In genomic region chr8:88118456-88119036, GRCm38 (mm10) we compare ENCODE assay signal across 8 mouse cellular contexts. TPM values are rescaled to one million over a fixed set of nuclear protein-coding genes. Genes with fewer than 3 reads are reported as not detected.
DNase-seq lines count a peak whose midpoint lies in the region; ATAC-seq and TF ChIP-seq lines count a peak whose summit lies in the region.

Gene Cnep1r1, plus strand, starts transcription at chr8:88118769.

- H3K27me3 ChIP-seq in E14TG2a.4 (ENCODE audit: insufficient read depth, low read length) = no peaks in the 10 kb centered on the region
- H3K27me3 ChIP-seq in forebrain, embryonic 12.5 days = no peaks in the 10 kb centered on the region
- no peaks in the 10 kb centered on the region for H3K27me3 ChIP-seq in heart, postnatal 0 days (ENCODE audit: control insufficient read depth, insufficient read depth, low read length)
- no peaks in the 10 kb centered on the region; the same call in 1 of the 2 replicates for H3K27me3 ChIP-seq in liver, embryonic 16.5 days (ENCODE audit: control insufficient read depth, insufficient read depth, low read depth, low read length)
- no peaks in the 10 kb centered on the region for H3K27me3 ChIP-seq in neural tube, embryonic 13.5 days
- no peaks in the 10 kb centered on the region for H3K27me3 ChIP-seq in testis, adult 2 months (ENCODE audit: control insufficient read depth, insufficient read depth, low read length)

- H3K9ac ChIP-seq in forebrain, embryonic 12.5 days = peak within 1 kb of the TSS; percentile 92
- peak within 1 kb of the TSS; percentile 78 for H3K9ac ChIP-seq in heart, postnatal 0 days (replicated peaks; ENCODE audit: low read depth, low read length)
- peak within 1 kb of the TSS; percentile 96 for H3K9ac ChIP-seq in liver, embryonic 16.5 days (ENCODE audit: low read depth, low read length)
- H3K9ac ChIP-seq in neural tube, embryonic 13.5 days = peak within 1 kb of the TSS; percentile 86

- peaks cover 13% of the 10 kb centered on the region for H3K36me3 ChIP-seq in E14TG2a.4 (ENCODE audit: insufficient read depth, low read length)
- peaks cover 23% of the 10 kb centered on the region for H3K36me3 ChIP-seq in forebrain, embryonic 12.5 days (replicated peaks)
- peaks cover 10% of the 10 kb centered on the region for H3K36me3 ChIP-seq in heart, postnatal 0 days (replicated peaks; ENCODE audit: control insufficient read depth, insufficient read depth, low read length)
- peaks cover 10% of the 10 kb centered on the region for H3K36me3 ChIP-seq in liver, embryonic 16.5 days (ENCODE audit: control insufficient read depth, insufficient read depth)
- peaks cover 19% of the 10 kb centered on the region for H3K36me3 ChIP-seq in neural tube, embryonic 13.5 days
- H3K36me3 ChIP-seq in testis, adult 2 months (ENCODE audit: control insufficient read depth, insufficient read depth, low read length) = peaks cover 2% of the 10 kb centered on the region; the same call in 1 of the 2 replicates

- peak; percentile 54 for TF ChIP-seq CTCF in E14TG2a.4 (conservative IDR thresholded peaks at IDR 0.05; ENCODE audit: low read length)
- peak; percentile 67 for TF ChIP-seq CTCF in heart, postnatal 0 days (IDR thresholded peaks at IDR 0.05; ENCODE audit: low read depth)
- peak; percentile 48; the same call in 1 of the 2 replicates for TF ChIP-seq CTCF in testis, adult 2 months (IDR thresholded peaks at IDR 0.05; ENCODE audit: control insufficient read depth, insufficient read depth, insufficient replicate concordance, low read depth, low read length)

- peak within 1 kb of the TSS; percentile 78 for H3K27ac ChIP-seq in forebrain, embryonic 12.5 days
- H3K27ac ChIP-seq in heart, postnatal 0 days (ENCODE audit: low read depth) = peak within 1 kb of the TSS; percentile 82
- peak within 1 kb of the TSS; percentile 96 for H3K27ac ChIP-seq in liver, embryonic 16.5 days (ENCODE audit: low read length)
- peak within 1 kb of the TSS; percentile 76 for H3K27ac ChIP-seq in neural tube, embryonic 13.5 days (replicated peaks)
- peak within 1 kb of the TSS; percentile 95 for H3K27ac ChIP-seq in testis, adult 2 months (ENCODE audit: control insufficient read depth, insufficient read depth, low read depth, low read length)

- TF ChIP-seq POLR2A in testis, adult 2 months (IDR thresholded peaks at IDR 0.05; ENCODE audit: control insufficient read depth, low read depth, low read length) = peak; percentile 87

- peak; percentile 99 for DNase-seq in c-Kit-positive CD71-positive TER-119-positive erythroid progenitor cells, embryonic 14.5 days (ENCODE audit: low spot score)
- peak; percentile 97 for DNase-seq in heart, postnatal 0 days (ENCODE audit: low spot score)
- peak; percentile 93 to 95 for DNase-seq in kidney, postnatal 4 days

- ATAC-seq in forebrain, embryonic 12.5 days (ENCODE audit: low FRiP score) = peak; percentile 98
- peak; percentile 99 for ATAC-seq in heart, postnatal 0 days (ENCODE audit: insufficient read depth, low read depth)
- ATAC-seq in liver, embryonic 16.5 days (ENCODE audit: low read depth) = peak; percentile 98
- ATAC-seq in neural tube, embryonic 13.5 days (ENCODE audit: low read depth) = peak; percentile 100

- H3K9me3 ChIP-seq in E14TG2a.4 (ENCODE audit: low read length) = no peaks in the 10 kb centered on the region
- no peaks in the 10 kb centered on the region for H3K9me3 ChIP-seq in forebrain, embryonic 12.5 days
- H3K9me3 ChIP-seq in heart, postnatal 0 days (replicated peaks; ENCODE audit: control insufficient read depth, low read length) = no peaks in the 10 kb centered on the region
- H3K9me3 ChIP-seq in liver, embryonic 16.5 days (replicated peaks; ENCODE audit: control insufficient read depth, low read length) = no peaks in the 10 kb centered on the region
- H3K9me3 ChIP-seq in neural tube, embryonic 13.5 days = no peaks in the 10 kb centered on the region

- H3K4me2 ChIP-seq in forebrain, embryonic 12.5 days = peak within 1 kb of the TSS; percentile 72
- peak within 1 kb of the TSS; percentile 87 for H3K4me2 ChIP-seq in heart, postnatal 0 days (ENCODE audit: low read depth, low read length)
- peak within 1 kb of the TSS; percentile 54 for H3K4me2 ChIP-seq in liver, embryonic 16.5 days (ENCODE audit: low read depth, low read length)
- H3K4me2 ChIP-seq in neural tube, embryonic 13.5 days = peak within 1 kb of the TSS; percentile 66

- H3K4me3 ChIP-seq in E14TG2a.4 (replicated peaks; ENCODE audit: low read length) = peak within 1 kb of the TSS; percentile 96
- H3K4me3 ChIP-seq in forebrain, embryonic 12.5 days (replicated peaks) = peak within 1 kb of the TSS; percentile 96
- peak within 1 kb of the TSS; percentile 76 for H3K4me3 ChIP-seq in heart, postnatal 0 days (ENCODE audit: low read depth, low read length)
- peak within 1 kb of the TSS; percentile 91 for H3K4me3 ChIP-seq in liver, embryonic 16.5 days (ENCODE audit: low read depth, low read length)
- peak within 1 kb of the TSS; percentile 76 for H3K4me3 ChIP-seq in neural tube, embryonic 13.5 days
- H3K4me3 ChIP-seq in testis, adult 2 months (ENCODE audit: control insufficient read depth, low read depth, low read length) = peak within 1 kb of the TSS; percentile 93

- H3K4me1 ChIP-seq in E14TG2a.4 (replicated peaks; ENCODE audit: low read depth, low read length) = peaks cover 18% of the 10 kb centered on the region
- peaks cover 9% of the 10 kb centered on the region for H3K4me1 ChIP-seq in forebrain, embryonic 12.5 days
- no peaks in the 10 kb centered on the region for H3K4me1 ChIP-seq in heart, postnatal 0 days (ENCODE audit: control insufficient read depth, insufficient read depth)
- peaks cover 8% of the 10 kb centered on the region; the same call in 1 of the 2 replicates for H3K4me1 ChIP-seq in liver, embryonic 16.5 days (ENCODE audit: control insufficient read depth, low read depth, low read length)
- peaks cover 15% of the 10 kb centered on the region for H3K4me1 ChIP-seq in neural tube, embryonic 13.5 days (replicated peaks)
- no peaks in the 10 kb centered on the region; the same call in 1 of the 2 replicates for H3K4me1 ChIP-seq in testis, adult 2 months (ENCODE audit: control insufficient read depth, insufficient read depth, low read length)

- under 1% methylated on average over 49 of the region's 49 CpGs for WGBS in forebrain, embryonic 12.5 days
- under 1% methylated on average over 49 of the region's 49 CpGs for WGBS in heart, postnatal 0 days
- WGBS in liver, embryonic 16.5 days (ENCODE audit: insufficient replicate concordance) = under 1% methylated on average over 49 of the region's 49 CpGs
- under 1% methylated on average over 48 of the region's 49 CpGs for WGBS in neural tube, embryonic 13.5 days

- peak; percentile 80; the same call in 1 of the 2 replicates for TF ChIP-seq EP300 in heart, postnatal 0 days (IDR thresholded peaks at IDR 0.05; ENCODE audit: low read depth)

RNA-seq across cellular contexts. Expression of gene Cnep1r1, which starts in this region (rescaled TPM):
- 51.4 and 52.0 TPM in 2 replicates for polyA plus RNA-seq in forebrain, embryonic 12.5 days (2016; fragmentation: Nextera tagmentation; extraction: Ambion mirVana)
- 12.8 and 21.3 TPM in 2 replicates for total RNA-seq in heart, postnatal 0 days (2014; rRNA removed; ENCODE audit: low replicate concordance)
- 32.9 and 35.7 TPM in 2 replicates for polyA plus RNA-seq in heart, postnatal 0 days (2015; fragmentation: Nextera tagmentation; extraction: Ambion mirVana)
- 22.4 and 25.4 TPM in 2 replicates for polyA plus RNA-seq in liver, embryonic 16.5 days (2015; fragmentation: Nextera tagmentation; extraction: Ambion mirVana)
- 46.5 and 52.0 TPM in 2 replicates for polyA plus RNA-seq in neural tube, embryonic 13.5 days (2015; fragmentation: Nextera tagmentation; extraction: Ambion mirVana)
- 14.9 and 21.1 TPM in 2 replicates for polyA plus RNA-seq in testis, adult 2 months (2012; rRNA removed)

Comparison
In these comparisons a context has a peak if more than half of its experiments do, and no peak if none do; other contexts are left out.
1. Peak in every context shown above with its lines: DNase-seq, ATAC-seq, H3K4me3 ChIP-seq and H3K27ac ChIP-seq.